Mouse (Mus musculus) kidney, postnatal 36 days (tissue): ENCODE measurements around the gene Atp6v0a1.

ENCODE experiments used
- DNase-seq, 2 experiments: peaks; one replicate each; pipeline ENCODE4 v3.0.0; 2021 to 2022; ENCODE audit warnings: mixed read lengths in 2 of 2

Gene Atp6v0a1

DNA sequence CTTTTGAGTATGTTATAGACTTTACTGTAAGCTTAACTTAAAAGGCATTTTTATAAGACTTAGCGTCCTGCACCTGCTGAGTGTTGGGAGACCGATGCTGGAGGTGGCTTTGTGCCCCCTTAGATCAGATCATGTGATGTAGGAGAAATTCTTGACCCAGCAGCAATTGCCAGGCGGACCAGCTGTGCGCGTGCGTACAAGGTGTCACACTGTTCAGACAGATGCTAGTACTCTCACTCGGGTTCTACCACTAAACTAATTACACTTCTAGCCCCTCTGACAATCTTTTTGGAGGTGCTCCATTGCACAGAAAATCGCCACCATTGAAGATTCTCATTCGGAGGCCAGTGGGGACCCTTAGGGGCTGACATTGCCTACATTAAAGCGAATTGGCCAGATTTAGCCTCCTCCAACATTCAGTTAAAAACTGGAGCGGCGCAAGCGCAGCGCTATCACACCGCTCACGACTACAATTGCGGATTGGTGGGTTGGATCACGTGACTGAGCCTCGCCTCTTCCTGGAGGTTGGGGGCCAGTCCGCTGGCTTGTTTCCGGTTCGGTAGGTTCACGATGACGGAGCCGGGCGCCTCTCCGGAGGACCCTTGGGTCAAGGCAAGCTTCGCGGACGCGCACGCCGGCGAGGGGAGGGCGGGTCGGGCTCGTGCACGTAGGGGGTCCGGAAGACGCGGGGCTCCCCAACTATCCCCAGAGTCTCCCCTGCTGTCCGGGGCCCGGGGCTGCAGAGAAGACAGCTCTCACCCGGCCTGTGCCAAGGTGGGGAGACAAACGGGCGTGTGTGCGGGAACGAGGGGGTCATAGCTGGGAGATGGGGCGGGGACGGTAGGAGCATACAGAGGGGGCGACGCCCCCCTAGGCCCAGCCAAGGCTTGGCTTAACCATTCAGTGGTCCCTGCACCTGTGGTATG, 77.8 kb downstream of the Atp6v0a1 start, which contains the start of gene Mlx:
Gene Mlx (plus strand): TSS at position 522 of the 926 bp plus-strand sequence.
- DNase-seq: peak; percentile 95 to 96

DNA sequence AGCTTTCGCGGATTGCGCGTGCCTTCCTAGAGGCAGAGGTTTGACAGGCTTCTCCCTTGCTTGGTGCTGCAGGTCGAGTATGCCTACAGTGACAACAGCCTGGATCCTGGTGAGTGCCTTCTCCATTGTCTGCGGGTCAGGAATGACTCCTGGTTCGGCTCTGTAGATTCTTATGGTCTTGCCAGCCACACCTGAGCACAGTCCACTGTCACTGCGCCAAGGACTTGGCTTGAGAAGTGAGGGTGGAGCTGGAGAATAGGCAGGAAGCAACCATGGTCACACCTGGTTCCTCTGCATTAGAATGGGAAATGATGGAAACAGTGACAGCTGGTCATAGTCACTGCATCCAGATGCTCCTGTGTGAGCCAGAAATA, 78.4 kb downstream of the Atp6v0a1 start:
- DNase-seq: peak; percentile 56 to 76

- DNase-seq: no peak
Measured at GRCm38 (mm10) chr11:101089931-101090330, 80.7 kb downstream of the Atp6v0a1 start.

DNA sequence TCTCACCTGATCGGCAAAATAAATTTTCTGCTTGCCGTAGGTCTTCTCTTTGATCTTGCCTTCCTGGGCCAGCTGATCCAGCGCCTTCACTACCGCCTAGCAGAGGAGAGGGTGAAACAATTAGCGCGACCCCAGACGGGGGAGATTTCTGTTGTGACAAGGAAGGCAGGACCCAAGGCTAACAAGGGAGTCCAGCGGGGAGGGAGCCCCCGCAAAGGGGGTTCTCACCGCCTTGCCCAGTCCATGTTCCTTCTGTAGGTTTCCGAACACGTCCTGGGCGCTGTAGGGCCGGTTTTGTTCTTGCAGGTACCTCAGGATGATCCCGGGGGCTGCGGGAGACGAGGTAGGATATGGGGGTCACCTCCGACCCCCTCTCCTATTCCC, 85.7 kb downstream of the Atp6v0a1 start:
- DNase-seq: no peak

- peak; percentile 97 for DNase-seq
Measured at GRCm38 (mm10) chr11:101095314-101096024, 86.2 kb downstream of the Atp6v0a1 start, which contains the start of gene Psmc3ip. Psmc3ip (minus strand) TSS chr11:101095436.

DNA sequence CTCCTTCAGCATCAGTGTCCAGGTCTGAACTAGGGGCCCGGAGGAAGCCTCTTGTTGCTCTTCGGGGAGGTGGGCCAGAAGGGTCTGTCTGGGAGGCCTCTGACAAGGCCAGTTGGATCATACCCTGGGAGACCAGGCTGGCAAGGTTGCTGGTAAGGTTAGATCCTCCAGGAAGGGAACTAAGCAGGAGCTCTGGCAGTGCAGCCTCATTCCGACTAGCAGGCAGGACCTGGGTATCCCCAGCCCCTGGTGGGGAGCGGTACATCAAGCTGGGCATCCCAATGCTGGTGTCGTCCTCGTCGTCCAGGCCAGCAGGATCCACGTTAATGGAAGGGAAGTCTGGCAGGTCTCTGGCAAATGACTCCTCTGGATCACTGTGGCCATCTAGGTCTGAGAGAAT, 89.0 kb downstream of the Atp6v0a1 start:
- DNase-seq: no peak

GRCm38 (mm10) chr11:101103011-101103410, 93.8 kb downstream of the Atp6v0a1 start:
- no peak for DNase-seq

DNA sequence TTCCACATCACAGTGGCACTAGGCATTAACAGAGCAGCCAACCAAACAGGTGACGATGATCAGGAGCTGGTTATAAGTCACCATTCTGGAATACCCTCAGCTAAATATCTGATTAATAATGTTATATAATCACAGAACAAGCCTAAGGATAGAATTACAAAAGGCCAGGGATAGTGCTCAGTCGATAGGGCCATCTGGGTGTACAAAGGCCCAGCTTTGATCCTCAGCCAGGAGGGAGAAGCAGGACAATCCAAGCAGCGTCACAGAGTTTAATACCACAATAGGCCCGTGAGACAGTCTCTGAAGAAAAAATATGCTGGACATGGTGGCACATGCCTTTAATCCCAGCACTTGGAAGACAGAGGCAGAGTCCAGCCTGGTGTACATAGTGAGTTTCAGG, 100.1 kb downstream of the Atp6v0a1 start:
- no peak for DNase-seq

DNA sequence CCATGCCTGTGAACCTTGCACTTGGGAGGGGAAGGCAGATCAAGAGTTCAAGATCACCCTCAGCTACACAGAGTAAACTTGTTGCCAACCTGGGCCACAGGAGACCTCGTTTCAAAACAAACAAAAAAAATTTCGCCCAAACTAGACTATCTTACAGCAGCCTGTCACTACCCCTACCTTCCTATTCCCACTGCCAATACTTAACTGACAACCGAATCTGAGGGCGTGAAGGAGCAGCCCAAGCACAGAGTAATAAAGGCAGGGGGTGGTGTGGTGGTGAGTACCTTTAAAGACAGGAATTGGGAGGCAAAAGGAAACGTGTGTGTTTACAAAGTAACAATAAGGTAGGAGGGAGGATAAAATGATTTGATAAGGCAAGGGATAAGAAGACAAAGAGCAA, 101.5 kb downstream of the Atp6v0a1 start:
- no peak for DNase-seq

- no peak for DNase-seq
Measured at GRCm38 (mm10) chr11:101111178-101111577, 101.9 kb downstream of the Atp6v0a1 start.

DNA sequence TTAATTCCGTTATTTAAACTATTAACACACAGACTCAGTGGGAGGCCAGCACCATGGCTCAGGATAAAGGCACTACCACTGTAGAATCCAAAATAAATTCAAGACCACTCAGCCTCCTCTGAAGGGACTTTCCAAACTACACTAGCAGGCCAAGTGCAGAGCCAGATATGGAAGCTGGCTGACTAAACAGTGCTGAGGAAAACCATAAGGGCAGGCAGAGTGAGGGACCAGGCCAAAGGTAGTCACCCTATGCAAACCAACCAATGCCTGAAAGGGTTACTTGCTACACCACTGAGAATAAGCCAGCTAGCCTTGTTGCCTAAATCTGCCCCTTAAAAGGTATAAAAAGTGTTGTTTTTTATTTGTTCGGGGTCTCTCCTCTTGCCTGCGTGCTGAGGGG, 102.9 kb downstream of the Atp6v0a1 start:
- no peak for DNase-seq
